Mouse (Mus musculus): ENCODE measurements around the gene Aldh16a1. TPM values are rescaled to one million over a fixed set of nuclear protein-coding genes. Genes with fewer than 3 reads are reported as not detected.
A peak's percentile ranks its signal among the peaks of the same experiment; 100 is the strongest.

Aldh16a1 gene
- polyA plus RNA-seq, 2 experiments, result 40.0 to 45.6 TPM

DNA sequence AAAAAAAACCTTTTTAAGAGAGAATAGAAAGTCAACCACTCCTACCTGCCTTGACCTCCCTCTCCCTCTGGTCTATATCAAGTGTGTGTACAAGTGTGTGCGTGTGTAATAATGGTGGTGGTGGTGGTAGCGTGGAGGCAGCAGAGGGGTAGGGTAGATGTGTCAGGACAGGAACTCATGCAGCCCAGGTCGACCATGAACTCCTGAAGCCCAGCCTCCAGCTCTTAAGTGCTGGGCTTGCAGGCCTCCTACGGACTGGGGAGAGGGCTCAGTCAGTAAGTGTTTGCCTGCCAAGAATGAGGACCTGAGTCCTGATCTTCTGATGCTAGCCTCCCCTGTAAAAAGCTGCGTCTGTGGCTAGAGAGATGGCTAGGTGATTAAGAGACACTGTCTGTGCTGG, 49.4 kb downstream of the Aldh16a1 start:
- no peak for TF ChIP-seq POLR2A (IDR thresholded peaks at IDR 0.05; ENCODE audit: borderline replicate concordance, extremely low read depth, insufficient read depth, insufficient read length)
- H3K4me3 ChIP-seq (replicated peaks; ENCODE audit: low read length), result no peak overlapping the region
- WGBS, result 75% methylated on average over 5 of the region's 5 CpGs

GRCm38 (mm10) chr7:45103652-45104180, 50.7 kb downstream of the Aldh16a1 start, which contains the start of gene Fcgrt:
TSS of gene Fcgrt (minus strand) at chr7:45103851.
- ATAC-seq (ENCODE audit: low FRiP score, low read depth), result peak; percentile 92
- TF ChIP-seq POLR2A (IDR thresholded peaks at IDR 0.05; ENCODE audit: borderline replicate concordance, extremely low read depth, insufficient read depth, insufficient read length), result no peak
- Histone ChIP-seq H3K4me3 (replicated peaks; ENCODE audit: low read length) (peak within 1 kb of the TSS; percentile 29), H3K9ac (ENCODE audit: low read depth, low read length, severe bottlenecking) (peak within 1 kb of the TSS; percentile 50), H3K4me2 (replicated peaks; ENCODE audit: low read depth, low read length, severe bottlenecking) (peak within 1 kb of the TSS; percentile 59), H3K36me3 (ENCODE audit: control insufficient read depth, insufficient read depth, low read length) (no peaks in the 10 kb centered on the region), H3K9me3 (ENCODE audit: control insufficient read depth, low read length) (no peaks in the 10 kb centered on the region), H3K4me1 (ENCODE audit: control insufficient read depth, insufficient read depth, low read length) (peaks cover 21% of the 10 kb centered on the region), H3K27ac (replicated peaks; ENCODE audit: low read depth, low read length) (peak within 1 kb of the TSS; percentile 88), H3K27me3 (ENCODE audit: control insufficient read depth, insufficient read depth, low read length) (no peaks in the 10 kb centered on the region)
- 19% methylated on average over 7 of the region's 7 CpGs for WGBS
- DNase-seq (ENCODE audit: low spot score), result peak; percentile 92

More for the DNA sequence above, 49.4 kb downstream of the Aldh16a1 start:
- ATAC-seq (ENCODE audit: low FRiP score, low read depth), result no peak
- Histone ChIP-seq H3K9ac (ENCODE audit: low read depth, low read length, severe bottlenecking) (no peak overlapping the region), H3K4me1 (ENCODE audit: control insufficient read depth, insufficient read depth, low read length) (peaks cover 21% of the 10 kb centered on the region), H3K27ac (replicated peaks; ENCODE audit: low read depth, low read length) (no peak overlapping the region), H3K9me3 (ENCODE audit: control insufficient read depth, low read length) (no peaks in the 10 kb centered on the region), H3K27me3 (ENCODE audit: control insufficient read depth, insufficient read depth, low read length) (no peaks in the 10 kb centered on the region), H3K4me2 (replicated peaks; ENCODE audit: low read depth, low read length, severe bottlenecking) (no peak overlapping the region), H3K36me3 (ENCODE audit: control insufficient read depth, insufficient read depth, low read length) (no peaks in the 10 kb centered on the region)
- DNase-seq (ENCODE audit: low spot score), result no peak

- Histone ChIP-seq H3K4me1 (ENCODE audit: control insufficient read depth, insufficient read depth, low read length) (peaks cover 21% of the 10 kb centered on the region), H3K4me2 (replicated peaks; ENCODE audit: low read depth, low read length, severe bottlenecking) (peak overlapping the region; percentile 59), H3K27me3 (ENCODE audit: control insufficient read depth, insufficient read depth, low read length) (no peaks in the 10 kb centered on the region), H3K9ac (ENCODE audit: low read depth, low read length, severe bottlenecking) (peak overlapping the region; percentile 50), H3K27ac (replicated peaks; ENCODE audit: low read depth, low read length) (peak overlapping the region; percentile 88), H3K9me3 (ENCODE audit: control insufficient read depth, low read length) (no peaks in the 10 kb centered on the region), H3K4me3 (replicated peaks; ENCODE audit: low read length) (peak overlapping the region; percentile 29), H3K36me3 (ENCODE audit: control insufficient read depth, insufficient read depth, low read length) (peaks cover 3% of the 10 kb centered on the region; the same call in 1 of the 2 replicates)
- DNase-seq (ENCODE audit: low spot score), result no peak
- no peak for ATAC-seq (ENCODE audit: low FRiP score, low read depth)
- no peak for TF ChIP-seq POLR2A (IDR thresholded peaks at IDR 0.05; ENCODE audit: borderline replicate concordance, extremely low read depth, insufficient read depth, insufficient read length)
- 60% methylated on average over 9 of the region's 9 CpGs for WGBS
Measured at GRCm38 (mm10) chr7:45102940-45103585, 51.3 kb downstream of the Aldh16a1 start.

GRCm38 (mm10) chr7:45102441-45102840, 51.9 kb downstream of the Aldh16a1 start:
- DNase-seq (ENCODE audit: low spot score), result no peak
- Histone ChIP-seq H3K4me3 (replicated peaks; ENCODE audit: low read length) (no peak overlapping the region), H3K4me1 (ENCODE audit: control insufficient read depth, insufficient read depth, low read length) (peaks cover 21% of the 10 kb centered on the region), H3K27me3 (ENCODE audit: control insufficient read depth, insufficient read depth, low read length) (no peaks in the 10 kb centered on the region), H3K4me2 (replicated peaks; ENCODE audit: low read depth, low read length, severe bottlenecking) (no peak overlapping the region; the same call in 1 of the 2 replicates), H3K36me3 (ENCODE audit: control insufficient read depth, insufficient read depth, low read length) (peaks cover 4% of the 10 kb centered on the region; the same call in 1 of the 2 replicates), H3K9ac (ENCODE audit: low read depth, low read length, severe bottlenecking) (no peak overlapping the region), H3K9me3 (ENCODE audit: control insufficient read depth, low read length) (no peaks in the 10 kb centered on the region), H3K27ac (replicated peaks; ENCODE audit: low read depth, low read length) (no peak overlapping the region)
- no peak for ATAC-seq (ENCODE audit: low FRiP score, low read depth)
- TF ChIP-seq POLR2A (IDR thresholded peaks at IDR 0.05; ENCODE audit: borderline replicate concordance, extremely low read depth, insufficient read depth, insufficient read length), result no peak
- WGBS, result 90% methylated on average over 11 of the region's 11 CpGs

GRCm38 (mm10) chr7:45100046-45100445, 54.3 kb downstream of the Aldh16a1 start:
- Histone ChIP-seq H3K4me3 (replicated peaks; ENCODE audit: low read length) (no peak overlapping the region), H3K36me3 (ENCODE audit: control insufficient read depth, insufficient read depth, low read length) (peaks cover 6% of the 10 kb centered on the region; the same call in 1 of the 2 replicates), H3K9ac (ENCODE audit: low read depth, low read length, severe bottlenecking) (no peak overlapping the region), H3K4me2 (replicated peaks; ENCODE audit: low read depth, low read length, severe bottlenecking) (no peak overlapping the region), H3K27ac (replicated peaks; ENCODE audit: low read depth, low read length) (no peak overlapping the region), H3K9me3 (ENCODE audit: control insufficient read depth, low read length) (no peaks in the 10 kb centered on the region), H3K4me1 (ENCODE audit: control insufficient read depth, insufficient read depth, low read length) (peaks cover 21% of the 10 kb centered on the region), H3K27me3 (ENCODE audit: control insufficient read depth, insufficient read depth, low read length) (no peaks in the 10 kb centered on the region)
- ATAC-seq (ENCODE audit: low FRiP score, low read depth), result no peak
- no peak for DNase-seq (ENCODE audit: low spot score)
- 91% methylated on average over 6 of the region's 6 CpGs for WGBS
- no peak for TF ChIP-seq POLR2A (IDR thresholded peaks at IDR 0.05; ENCODE audit: borderline replicate concordance, extremely low read depth, insufficient read depth, insufficient read length)
